Mouse (Mus musculus): ENCODE results near the gene Slc6a6.

GRCm38 (mm10) chr6:91658288-91658687 lies 25.6 kb upstream of the Slc6a6 start:
- TF ChIP-seq CTCF (IDR thresholded peaks at IDR 0.05; ENCODE audit: low read depth) = no peak
- no peak for TF ChIP-seq EP300 (IDR thresholded peaks at IDR 0.05; ENCODE audit: low read depth)
